Mouse (Mus musculus) MEL-GATA-1-ER (cell line): ENCODE results near the gene Camkmt.

ENCODE experiments used
- DNase-seq: peaks from one replicate; pipeline ENCODE4 v3.0.0-alpha.2; 2012; ENCODE audit warnings: low read depth; ENCODE audit errors: extremely low read depth

Camkmt gene

DNA sequence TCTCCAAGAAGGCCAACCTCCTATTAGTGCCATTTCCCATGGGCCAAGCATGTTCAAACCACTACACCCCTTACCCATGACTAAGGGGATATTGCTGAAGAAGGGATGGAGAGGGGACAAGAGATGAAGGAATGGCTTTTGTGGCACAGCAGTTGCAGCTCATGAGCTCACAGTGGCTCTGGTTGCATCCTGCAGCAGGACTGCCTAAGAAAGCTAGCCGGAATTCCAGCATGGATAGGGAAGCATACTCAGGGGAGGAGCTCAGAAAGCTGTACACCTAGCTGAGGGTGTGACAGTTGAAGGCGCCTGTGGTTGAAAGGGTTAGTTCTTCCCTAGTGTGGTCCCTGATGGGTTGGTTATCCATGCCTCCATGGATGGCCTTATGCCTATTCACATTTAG lies 78.4 kb downstream of the Camkmt start:
- no peak for DNase-seq

DNA sequence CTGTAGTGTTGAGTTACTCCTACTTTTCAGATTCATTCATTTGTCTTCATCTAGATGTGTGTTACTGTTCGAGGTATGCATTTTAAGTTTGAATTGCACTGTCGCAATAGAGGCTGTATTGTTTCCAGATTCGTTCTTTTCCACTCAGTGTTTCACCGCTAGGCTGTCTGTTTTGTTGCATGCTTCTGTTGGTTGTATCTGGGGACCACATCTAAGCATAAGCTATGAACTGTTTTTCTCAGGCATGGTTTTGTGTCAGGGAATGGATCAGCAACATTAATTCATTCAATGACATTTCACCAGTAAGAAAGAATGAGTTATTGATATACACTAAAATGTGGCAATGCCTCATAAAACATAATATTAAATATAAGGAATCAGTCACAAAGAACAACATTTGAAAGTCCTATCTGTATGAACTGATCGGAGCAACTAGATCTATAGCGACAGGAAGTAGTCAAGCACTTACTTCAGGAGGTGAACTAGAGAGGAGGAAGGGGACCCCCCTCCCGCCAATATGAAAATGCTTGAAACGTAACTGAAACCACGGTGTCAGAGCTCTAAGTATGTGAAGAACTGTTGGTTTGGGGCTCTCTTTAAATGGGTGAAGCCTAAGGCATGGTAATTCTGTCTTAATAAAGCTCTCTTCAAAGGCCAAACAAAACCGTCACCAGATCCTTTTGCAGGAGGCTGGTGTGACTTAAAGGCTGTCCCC lies 80.3 kb downstream of the Camkmt start:
- no peak for DNase-seq

DNA sequence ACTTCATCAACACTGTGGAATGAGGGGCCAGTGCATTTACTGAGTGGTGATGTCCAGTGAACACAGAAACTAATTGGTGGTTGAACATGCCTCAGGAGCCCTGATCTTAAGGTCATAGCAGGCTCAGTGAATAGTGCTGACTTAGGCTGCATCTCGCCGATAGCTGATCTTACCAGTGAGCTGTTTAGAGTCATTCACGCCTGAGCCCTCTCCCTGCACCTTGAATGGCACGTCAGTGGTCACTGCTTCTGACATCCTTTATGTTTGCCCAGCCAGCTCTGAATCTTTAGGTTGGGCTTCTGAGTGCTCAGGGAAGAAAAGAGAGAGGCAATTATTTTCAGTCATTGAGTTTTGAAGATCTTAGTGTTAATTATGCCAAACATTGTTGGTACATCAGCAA lies 81.6 kb downstream of the Camkmt start:
- no peak for DNase-seq

- DNase-seq = no peak
These were observed 86.9 kb downstream of the Camkmt start for GRCm38 (mm10) chr17:85177231-85177630.

GRCm38 (mm10) chr17:85180471-85181060 lies 90.2 kb downstream of the Camkmt start:
- DNase-seq = no peak

DNA sequence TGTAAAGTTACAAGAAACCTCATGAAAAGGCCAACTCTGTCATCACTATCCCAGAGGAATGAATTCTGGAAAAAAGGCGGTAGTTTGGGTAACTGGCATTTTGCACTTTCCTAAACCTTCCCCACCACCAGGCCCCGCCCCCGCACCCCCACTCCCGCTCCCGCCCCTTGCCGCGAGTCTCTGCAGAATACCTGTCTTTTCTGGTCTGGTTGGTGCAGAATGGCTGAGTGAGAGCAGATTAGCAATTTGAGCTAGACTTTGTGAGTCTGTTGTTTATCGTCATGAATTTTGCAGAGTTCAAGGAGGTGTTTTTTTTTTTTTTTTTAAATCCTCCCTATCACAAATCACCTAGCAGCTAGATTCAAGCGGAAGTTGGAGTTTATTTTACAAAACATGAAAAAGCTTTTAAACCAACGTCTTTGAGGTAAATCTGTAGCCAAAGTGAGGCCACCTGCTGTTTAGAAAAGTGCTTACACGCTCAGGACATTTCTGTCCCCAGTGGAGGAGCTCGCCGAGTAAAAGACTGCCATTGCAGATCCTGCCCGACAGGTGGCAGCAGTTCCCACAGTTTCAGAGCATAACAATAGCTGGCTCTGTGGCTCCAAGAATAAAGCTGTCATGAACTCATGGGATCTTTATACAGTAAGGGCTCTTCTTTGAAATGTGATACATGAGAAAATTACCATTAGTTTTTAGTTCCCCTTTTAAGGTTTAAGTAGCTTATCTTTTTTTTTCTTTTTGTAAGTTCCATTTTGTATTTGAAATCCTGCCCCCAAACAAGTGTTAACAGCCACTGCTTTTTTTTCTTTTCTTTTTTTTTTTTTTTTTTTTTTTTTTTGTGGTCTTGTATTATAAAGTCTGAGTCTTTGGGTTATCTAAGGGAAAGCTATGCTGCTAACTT lies 99.1 kb downstream of the Camkmt start:
- DNase-seq = peak; percentile 86

DNA sequence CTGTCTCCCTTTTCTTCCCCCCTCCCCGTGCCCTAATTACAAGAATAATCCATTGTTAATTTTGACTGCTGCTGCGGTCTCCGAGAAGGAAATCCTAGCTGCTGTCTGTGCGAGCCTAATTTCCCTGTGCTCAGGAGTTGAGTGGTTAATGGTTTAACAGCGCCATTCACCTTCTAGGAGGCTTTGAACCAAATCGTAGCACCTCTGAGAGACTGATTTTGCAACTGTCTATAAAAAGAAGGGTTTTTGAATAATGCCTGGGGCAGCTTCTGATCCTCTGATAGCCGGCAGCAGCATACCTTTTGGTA lies 99.7 kb downstream of the Camkmt start:
- no peak for DNase-seq

- DNase-seq = no peak
These were observed 102.9 kb downstream of the Camkmt start for GRCm38 (mm10) chr17:85193294-85193693.

GRCm38 (mm10) chr17:85198781-85199180 lies 108.4 kb downstream of the Camkmt start:
- no peak for DNase-seq

- DNase-seq = no peak
These were observed 109.0 kb downstream of the Camkmt start for GRCm38 (mm10) chr17:85199321-85199720.

GRCm38 (mm10) chr17:85218054-85218453 lies 127.7 kb downstream of the Camkmt start:
- no peak for DNase-seq

- no peak for DNase-seq
These were observed 151.8 kb downstream of the Camkmt start for GRCm38 (mm10) chr17:85242109-85242508.

- DNase-seq = no peak
These were observed 158.6 kb downstream of the Camkmt start for GRCm38 (mm10) chr17:85248962-85249361.

DNA sequence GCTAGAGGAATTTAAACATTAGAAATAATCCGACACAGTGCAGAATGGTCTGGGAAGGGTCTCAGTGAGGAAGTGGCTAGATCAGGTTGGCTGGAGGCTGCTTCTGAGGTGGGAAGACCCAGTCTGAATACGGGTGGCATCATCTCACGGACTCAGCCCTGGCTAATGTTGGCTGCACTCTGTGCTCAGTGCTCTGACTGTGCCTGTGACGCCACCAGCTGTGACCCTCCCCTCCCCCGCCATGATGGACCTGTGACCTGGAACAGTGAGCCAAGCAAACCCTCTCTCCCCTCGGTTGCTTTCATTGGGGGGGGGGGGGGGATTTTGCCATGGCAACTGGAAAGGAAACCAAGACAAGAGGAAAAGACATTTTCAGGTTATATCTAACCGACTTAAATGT lies 159.4 kb downstream of the Camkmt start:
- no peak for DNase-seq

GRCm38 (mm10) chr17:85256930-85257329 lies 166.6 kb downstream of the Camkmt start:
- no peak for DNase-seq

GRCm38 (mm10) chr17:85257348-85257747 lies 167.0 kb downstream of the Camkmt start:
- no peak for DNase-seq

- no peak for DNase-seq
These were observed 168.5 kb downstream of the Camkmt start for GRCm38 (mm10) chr17:85258703-85259341.

GRCm38 (mm10) chr17:85266831-85267422 lies 176.6 kb downstream of the Camkmt start:
- no peak for DNase-seq

DNA sequence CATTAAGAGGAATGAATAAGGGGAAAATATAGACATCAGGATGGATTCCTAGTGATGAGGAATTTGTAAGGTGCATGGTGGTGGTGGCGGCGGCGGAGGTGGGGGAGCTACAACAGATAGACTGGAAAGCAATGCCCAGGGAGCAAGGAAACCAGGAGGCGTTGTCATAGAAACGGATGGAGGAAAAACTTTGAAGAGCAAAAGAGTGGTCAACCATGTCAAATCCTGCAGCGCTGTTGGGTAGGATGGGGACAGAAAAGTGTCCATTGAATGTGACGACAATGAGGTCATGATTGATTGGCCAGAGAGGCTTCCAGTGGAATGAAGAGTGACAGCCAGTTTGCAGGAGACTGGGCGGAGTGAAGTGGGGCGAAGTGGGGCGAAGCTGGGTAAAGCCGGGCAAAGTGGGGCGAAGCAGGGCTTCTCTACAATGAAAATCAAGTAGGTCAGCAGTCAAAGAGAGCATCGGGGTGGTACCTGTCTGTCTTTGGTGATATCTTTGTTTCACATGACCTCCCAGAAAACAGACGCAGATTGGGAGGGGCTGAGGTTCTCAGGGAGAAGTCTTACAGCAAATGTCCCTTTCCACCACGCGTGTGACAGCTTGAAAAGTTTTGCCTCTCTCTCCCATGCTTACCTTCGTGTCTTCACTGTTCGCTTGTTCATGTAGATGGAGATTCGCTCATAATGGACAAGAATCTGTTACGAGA lies 181.3 kb downstream of the Camkmt start:
- DNase-seq = no peak

DNA sequence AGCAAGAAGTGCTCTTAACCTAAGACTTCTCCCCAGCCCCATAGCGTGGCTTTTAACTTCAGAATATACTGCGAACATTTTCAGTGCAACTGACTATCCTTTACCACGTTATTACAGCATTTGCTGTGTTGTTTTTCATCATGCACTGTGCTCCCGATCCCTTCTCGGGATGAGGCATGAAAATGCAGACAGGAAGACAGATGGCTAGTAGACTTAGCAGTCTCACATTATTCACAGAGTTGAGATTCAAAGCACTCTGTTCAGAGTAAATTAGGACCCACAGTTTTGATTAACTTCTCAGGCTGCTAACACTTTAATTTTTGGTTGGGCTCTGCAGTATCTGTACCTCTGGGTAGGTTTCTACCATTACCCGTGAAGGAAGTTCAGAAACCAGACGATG lies 189.4 kb downstream of the Camkmt start:
- no peak for DNase-seq

- DNase-seq = no peak
These were observed 192.1 kb downstream of the Camkmt start for GRCm38 (mm10) chr17:85282447-85282846.
